Mouse (Mus musculus) limb, embryonic 11.5 days (tissue): ENCODE data around the gene 3830403N18Rik. TPM values are rescaled to one million over a fixed set of nuclear protein-coding genes. Genes with fewer than 3 reads are reported as not detected.
"Not testable (repeated sequence)": the region's sequence is repeated elsewhere in the genome, so short reads cannot be mapped to it uniquely, and the experiment has no call there.

Source experiments
- ATAC-seq: fragments of 200-750 bp; cut with Nextera tagmentation; 2 replicates; pipeline ENCODE4 v1.8.0; 2017; ENCODE audit warnings: low read depth; ENCODE audit not compliant: insufficient number of reproducible peaks, low FRiP score, low TSS enrichment
- DNase-seq: peaks from one replicate; pipeline ENCODE4 v3.0.0-alpha.2; 2015; ENCODE audit warnings: low spot score
- H3K27ac ChIP-seq: fragments of 300-500 bp; sonication (generic); replicated peaks from 2 replicates; pipeline ENCODE4 v1.5.1; 2014; ENCODE audit warnings: low read depth, mild to moderate bottlenecking, low read length
- H3K27me3 ChIP-seq: fragments of 300-500 bp; sonication (generic); 2 replicates; pipeline ENCODE4 v1.6.1; 2014; ENCODE audit warnings: mild to moderate bottlenecking, low read length, mixed read lengths; ENCODE audit not compliant: control insufficient read depth, insufficient read depth
- H3K36me3 ChIP-seq: fragments of 300-500 bp; sonication (generic); 2 replicates; pipeline ENCODE4 v1.6.1; 2014; ENCODE audit warnings: mild to moderate bottlenecking, low read length, moderate library complexity, mixed read lengths; ENCODE audit not compliant: control insufficient read depth, insufficient read depth
- H3K4me1 ChIP-seq: fragments of 300-500 bp; sonication (generic); 2 replicates; pipeline ENCODE4 v1.6.1; 2014; ENCODE audit warnings: low read length, mixed read lengths; ENCODE audit not compliant: control insufficient read depth, insufficient read depth
- H3K4me2 ChIP-seq: fragments of 300-500 bp; sonication (generic); 2 replicates; pipeline ENCODE4 v1.6.1; 2014; ENCODE audit warnings: low read depth, mild to moderate bottlenecking, moderate library complexity; ENCODE audit not compliant: severe bottlenecking
- H3K4me3 ChIP-seq: fragments of 300-500 bp; sonication (generic); 2 replicates; pipeline ENCODE4 v1.5.1; 2014; ENCODE audit warnings: low read depth, low read length
- H3K9ac ChIP-seq: fragments of 300-500 bp; sonication (generic); 2 replicates; pipeline ENCODE4 v1.6.1; 2014; ENCODE audit warnings: mild to moderate bottlenecking, low read length
- H3K9me3 ChIP-seq: fragments of 300-500 bp; sonication (generic); 2 replicates; pipeline ENCODE4 v1.6.1; 2016; ENCODE audit warnings: low read length; ENCODE audit not compliant: control insufficient read depth
- WGBS: fragments of 180-500 bp; shearing (Covaris S2); extraction: QIAGEN DNeasy Blood & Tissue Kit; methylation state at CpG from one replicate; pipeline ENCODE4 v1.1.7; 2014; 5-methylcytosine and 5-hydroxymethylcytosine counted together
- polyA plus RNA-seq: library from polyadenylated mRNA; unstranded; fragments of >200 nt; fragmentation: Nextera tagmentation; extraction: Ambion mirVana; gene quantifications from 2 replicates; pipeline ENCODE4 v1.2.1, GENCODE M21; 2014

3830403N18Rik gene
- polyA plus RNA-seq = 0.63 and 0.75 TPM in 2 replicates

DNA sequence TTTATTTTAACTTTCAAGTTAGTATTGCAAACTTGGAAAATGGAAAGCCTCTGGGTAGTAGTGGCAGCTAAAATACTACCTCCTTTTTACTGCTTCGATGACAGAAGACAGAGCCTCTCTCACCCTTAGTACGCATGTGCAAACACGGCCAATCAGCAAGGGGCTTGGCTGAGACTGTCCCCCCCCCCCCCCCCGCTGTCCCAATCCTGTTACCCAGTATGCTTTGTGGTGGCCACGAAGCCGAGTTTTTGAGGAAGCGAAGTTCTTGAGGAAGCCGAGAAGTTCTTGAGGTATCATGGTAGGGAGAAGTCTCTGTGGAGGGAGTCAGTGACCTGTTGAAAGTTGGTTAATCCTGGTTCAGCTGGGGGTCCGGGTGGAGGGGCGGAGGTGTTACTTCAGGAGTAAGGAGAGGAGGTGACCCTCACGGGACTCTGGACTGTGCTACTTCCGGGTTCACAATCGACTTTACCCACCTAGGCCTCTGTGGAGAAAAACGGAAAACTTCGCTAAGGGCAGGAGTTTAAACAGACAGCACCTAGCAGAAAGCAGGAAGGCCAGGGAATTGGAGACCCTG, at the start of gene 3830403N18Rik:
Gene 3830403N18Rik (plus strand): TSS at position 237 of the 574 bp plus-strand sequence.
- not testable (repeated sequence) for DNase-seq, H3K27me3 ChIP-seq, H3K4me3 ChIP-seq, H3K4me2 ChIP-seq, H3K4me1 ChIP-seq, H3K36me3 ChIP-seq, H3K9ac ChIP-seq, H3K9me3 ChIP-seq, H3K27ac ChIP-seq, ATAC-seq
- 82% methylated on average over 10 of the region's 15 CpGs for WGBS

DNA sequence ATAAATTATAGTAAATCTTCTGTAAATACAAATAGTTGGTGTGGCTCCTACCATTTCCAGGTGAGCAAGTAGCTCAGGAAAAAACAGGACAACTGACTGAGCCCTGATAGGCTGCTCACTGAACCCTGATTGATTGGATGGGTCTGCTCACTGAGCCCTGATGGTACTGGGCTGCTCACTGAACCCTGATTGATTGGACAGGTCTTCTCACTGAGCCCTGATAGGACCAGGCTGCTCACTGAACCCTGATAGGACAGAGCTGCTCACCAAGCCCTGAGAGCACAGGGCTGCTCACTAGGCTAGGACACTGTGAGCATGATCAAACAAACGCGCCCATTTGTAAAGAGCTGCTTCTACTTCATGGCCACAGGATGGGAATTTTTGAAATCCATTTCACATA, 15.0 kb downstream of the 3830403N18Rik start:
- H3K4me2 ChIP-seq = no peak overlapping the region
- H3K27me3 ChIP-seq = no peaks in the 10 kb centered on the region
- no peaks in the 10 kb centered on the region for H3K4me1 ChIP-seq
- H3K36me3 ChIP-seq = no peaks in the 10 kb centered on the region
- DNase-seq (no peak), ATAC-seq (no peak)
- no peak overlapping the region for H3K9ac ChIP-seq
- WGBS = 91% methylated on average over 2 of the region's 2 CpGs
- no peak overlapping the region for H3K27ac ChIP-seq
- H3K9me3 ChIP-seq = no peaks in the 10 kb centered on the region
- no peak overlapping the region for H3K4me3 ChIP-seq

DNA sequence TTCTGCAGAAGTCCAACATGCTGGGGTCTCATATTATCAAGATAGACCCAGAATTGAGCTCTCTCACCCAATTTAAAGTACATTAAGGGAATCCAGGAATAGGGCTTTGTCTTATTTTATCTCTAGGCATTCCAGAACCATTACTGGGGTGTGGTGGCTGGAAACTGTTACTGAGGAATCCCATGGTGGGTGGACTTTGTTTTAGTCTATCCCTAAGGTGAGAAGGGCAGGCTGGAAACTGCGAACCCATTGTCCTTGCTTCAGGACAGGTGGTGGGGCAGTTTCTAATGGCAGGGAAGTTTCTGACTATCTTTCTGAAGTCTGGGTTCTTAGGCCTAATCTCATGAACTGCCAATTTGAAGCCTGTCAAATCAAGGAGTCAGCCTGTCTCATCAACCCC, 50.1 kb downstream of the 3830403N18Rik start:
- not testable (repeated sequence) for H3K27ac ChIP-seq, DNase-seq, H3K9ac ChIP-seq, H3K4me2 ChIP-seq, H3K4me1 ChIP-seq, H3K9me3 ChIP-seq, ATAC-seq, H3K4me3 ChIP-seq, H3K27me3 ChIP-seq, H3K36me3 ChIP-seq
- WGBS = no CpG with 5 or more reads among the region's 1 CpGs

Other genes with a start within 250 kb of the 3830403N18Rik start
- gene Gm773, start 76.3 kb downstream of the 3830403N18Rik start, polyA plus RNA-seq = not detected in 2 replicates
- gene Zfp449, start 209.8 kb downstream of the 3830403N18Rik start, polyA plus RNA-seq = 10.8 and 11.0 TPM in 2 replicates
- 8.5 and 8.8 TPM in 2 replicates for gene Smim10l2a, start 238.0 kb downstream of the 3830403N18Rik start, polyA plus RNA-seq